Mouse (Mus musculus) spleen, postnatal 4 days (tissue): ENCODE data around the gene Gm7534.
"Not testable (repeated sequence)": the region's sequence is repeated elsewhere in the genome, so short reads cannot be mapped to it uniquely, and the experiment has no call there.

ENCODE experiments used
- DNase-seq, 2 experiments: peaks; one replicate each; pipeline ENCODE4 v3.0.0; 2022; ENCODE audit warnings: low spot score in 2 of 2

The Gm7534 gene

GRCm38 (mm10) chr4:134203340-134203896 is 614 bp upstream of the Gm7534 start:
- DNase-seq: no peak

- no peak for DNase-seq
Measured at GRCm38 (mm10) chr4:134199371-134199770, 3.4 kb downstream of the Gm7534 start.

- no peak for DNase-seq
Measured at GRCm38 (mm10) chr4:134186268-134186667, 16.5 kb downstream of the Gm7534 start.

- no peak for DNase-seq
Measured at GRCm38 (mm10) chr4:134185569-134185968, 17.2 kb downstream of the Gm7534 start.

- no peak for DNase-seq
Measured at GRCm38 (mm10) chr4:134183711-134184110, 19.1 kb downstream of the Gm7534 start.

GRCm38 (mm10) chr4:134181825-134182224 is 21.0 kb downstream of the Gm7534 start:
- DNase-seq: peak; percentile 61 to 73

GRCm38 (mm10) chr4:134181112-134181511 is 21.7 kb downstream of the Gm7534 start:
- DNase-seq: peak; percentile 42 to 70

- DNase-seq: no peak
Measured at GRCm38 (mm10) chr4:134172391-134172790, 30.4 kb downstream of the Gm7534 start.

GRCm38 (mm10) chr4:134166906-134167305 is 35.9 kb downstream of the Gm7534 start:
- no peak for DNase-seq

GRCm38 (mm10) chr4:134165548-134166465 is 37.0 kb downstream of the Gm7534 start:
- no peak for DNase-seq

GRCm38 (mm10) chr4:134165024-134165423 is 37.8 kb downstream of the Gm7534 start:
- DNase-seq: no peak

GRCm38 (mm10) chr4:134164591-134164990 is 38.2 kb downstream of the Gm7534 start:
- DNase-seq: no peak

GRCm38 (mm10) chr4:134160071-134160470 is 42.7 kb downstream of the Gm7534 start:
- peak; percentile 33 to 66 for DNase-seq

- no peak for DNase-seq
Measured at GRCm38 (mm10) chr4:134158774-134159173, 44.0 kb downstream of the Gm7534 start.

- DNase-seq: no peak
Measured at GRCm38 (mm10) chr4:134157558-134157957, 45.2 kb downstream of the Gm7534 start.

- no peak for DNase-seq
Measured at GRCm38 (mm10) chr4:134156744-134157143, 46.1 kb downstream of the Gm7534 start.

- DNase-seq: no peak
Measured at GRCm38 (mm10) chr4:134155961-134156465, 46.8 kb downstream of the Gm7534 start.

GRCm38 (mm10) chr4:134155531-134155930 is 47.3 kb downstream of the Gm7534 start:
- no peak for DNase-seq

GRCm38 (mm10) chr4:134154354-134154753 is 48.5 kb downstream of the Gm7534 start:
- no peak for DNase-seq

- no peak for DNase-seq
Measured at GRCm38 (mm10) chr4:134153656-134154055, 49.1 kb downstream of the Gm7534 start.

GRCm38 (mm10) chr4:134152112-134152511 is 50.7 kb downstream of the Gm7534 start:
- DNase-seq: no peak

- no peak for DNase-seq
Measured at GRCm38 (mm10) chr4:134149389-134149788, 53.4 kb downstream of the Gm7534 start.

GRCm38 (mm10) chr4:134144297-134144696 is 58.5 kb downstream of the Gm7534 start:
- DNase-seq: not testable (repeated sequence)
